Mouse (Mus musculus): ENCODE measurements at regions not wholly inside any gene's neighbourhood (a gene's known extent, or its start where the extent isn't known, plus 50 kb on each side); places are given as distances from the start of the nearest gene placed in this dataset.

DNA sequence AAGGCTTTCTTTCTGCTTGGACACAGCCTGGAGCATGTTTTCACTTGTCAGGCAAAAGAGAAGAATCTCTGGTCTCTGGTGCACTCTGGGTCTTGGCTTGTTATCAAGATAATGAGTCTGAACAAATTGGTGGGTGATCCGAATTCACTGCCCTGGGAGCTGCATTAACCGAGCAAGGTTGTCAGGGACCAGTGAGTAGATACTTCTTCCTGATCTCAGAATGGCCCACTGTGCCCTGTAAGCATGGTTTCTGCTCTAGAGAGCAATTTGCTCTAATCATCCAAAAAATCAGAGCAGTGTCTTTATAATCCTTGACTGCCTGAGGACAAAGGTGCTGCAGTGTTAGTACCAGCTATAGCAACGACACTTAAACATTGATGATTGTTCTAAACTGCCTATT lies 97.2 kb upstream of the 1500015O10Rik start:
- no peak overlapping the region for H3K4me3 ChIP-seq (replicated peaks; ENCODE audit: insufficient read depth, low read depth, low read length)
- H3K27ac ChIP-seq (ENCODE audit: insufficient read depth, low read length): no peak overlapping the region
- DNase-seq: no peak
- no peaks in the 10 kb centered on the region for H3K27me3 ChIP-seq (ENCODE audit: control insufficient read depth, insufficient read depth, low read length)
- no peaks in the 10 kb centered on the region for H3K4me1 ChIP-seq (ENCODE audit: control insufficient read depth, insufficient read depth, low read length)
- no peak for TF ChIP-seq CTCF (IDR thresholded peaks at IDR 0.05; ENCODE audit: borderline replicate concordance, insufficient read depth, low read depth, low read length)
- TF ChIP-seq POLR2A (IDR thresholded peaks at IDR 0.05; ENCODE audit: borderline replicate concordance, insufficient read depth, low read length): no peak
- 23% methylated on average over 3 of the region's 3 CpGs for WGBS

GRCm38 (mm10) chr1:43635718-43636117 lies 94.7 kb upstream of the 1500015O10Rik start:
- 80% methylated on average over 3 of the region's 3 CpGs for WGBS
- no peak overlapping the region for H3K4me3 ChIP-seq (replicated peaks; ENCODE audit: insufficient read depth, low read depth, low read length)
- peak; percentile 16 to 28 for DNase-seq
- TF ChIP-seq POLR2A (IDR thresholded peaks at IDR 0.05; ENCODE audit: borderline replicate concordance, insufficient read depth, low read length): no peak
- TF ChIP-seq CTCF (IDR thresholded peaks at IDR 0.05; ENCODE audit: borderline replicate concordance, insufficient read depth, low read depth, low read length): peak; percentile 50; the same call in 1 of the 2 replicates
- H3K27me3 ChIP-seq (ENCODE audit: control insufficient read depth, insufficient read depth, low read length): no peaks in the 10 kb centered on the region
- H3K27ac ChIP-seq (ENCODE audit: insufficient read depth, low read length): no peak overlapping the region
- no peaks in the 10 kb centered on the region for H3K4me1 ChIP-seq (ENCODE audit: control insufficient read depth, insufficient read depth, low read length)

- 96% methylated on average over 2 of the region's 2 CpGs for WGBS
- no peak for DNase-seq
- H3K27ac ChIP-seq (ENCODE audit: insufficient read depth, low read length): no peak overlapping the region
- no peak overlapping the region for H3K4me3 ChIP-seq (replicated peaks; ENCODE audit: insufficient read depth, low read depth, low read length)
- no peak for TF ChIP-seq CTCF (IDR thresholded peaks at IDR 0.05; ENCODE audit: borderline replicate concordance, insufficient read depth, low read depth, low read length)
- no peak for TF ChIP-seq POLR2A (IDR thresholded peaks at IDR 0.05; ENCODE audit: borderline replicate concordance, insufficient read depth, low read length)
- no peaks in the 10 kb centered on the region for H3K4me1 ChIP-seq (ENCODE audit: control insufficient read depth, insufficient read depth, low read length)
- H3K27me3 ChIP-seq (ENCODE audit: control insufficient read depth, insufficient read depth, low read length): no peaks in the 10 kb centered on the region
Measured at GRCm38 (mm10) chr1:43637956-43638355, 92.4 kb upstream of the 1500015O10Rik start.

DNA sequence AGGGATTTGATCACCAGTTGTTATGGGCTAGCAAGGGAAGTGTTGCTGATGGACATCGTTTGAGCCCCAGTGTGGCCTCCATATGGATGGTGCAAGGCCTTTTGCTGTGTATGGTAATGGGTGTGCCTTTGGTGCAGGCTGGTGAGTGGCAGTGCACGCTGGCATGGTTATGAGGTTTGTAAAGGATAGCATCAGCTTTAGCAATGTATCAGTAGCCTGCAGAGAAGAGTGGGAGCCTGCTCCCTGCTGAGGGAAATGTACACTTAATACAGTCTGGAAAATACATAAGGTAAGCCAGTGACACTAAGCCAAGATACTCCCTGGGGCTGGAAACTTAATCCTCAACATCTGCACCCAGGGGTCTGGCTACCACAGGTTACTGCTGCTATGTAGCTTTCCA lies 58.4 kb upstream of the 1500015O10Rik start:
- DNase-seq: no peak
- TF ChIP-seq CTCF (IDR thresholded peaks at IDR 0.05; ENCODE audit: borderline replicate concordance, insufficient read depth, low read depth, low read length) (no peak), POLR2A (IDR thresholded peaks at IDR 0.05; ENCODE audit: borderline replicate concordance, insufficient read depth, low read length) (no peak)

More for the DNA sequence above, 58.4 kb upstream of the 1500015O10Rik start:
- Histone ChIP-seq H3K4me1 (ENCODE audit: control insufficient read depth, insufficient read depth, low read length) (no peaks in the 10 kb centered on the region), H3K27me3 (ENCODE audit: control insufficient read depth, insufficient read depth, low read length) (no peaks in the 10 kb centered on the region), H3K4me3 (replicated peaks; ENCODE audit: insufficient read depth, low read depth, low read length) (no peak overlapping the region), H3K27ac (ENCODE audit: insufficient read depth, low read length) (no peak overlapping the region)
- 62% methylated on average over 2 of the region's 2 CpGs for WGBS
